Mouse (Mus musculus): Measurements from ENCODE around the gene Tmem14c. TPM values are rescaled to one million over a fixed set of nuclear protein-coding genes. Genes with fewer than 3 reads are reported as not detected.
A peak's percentile ranks its signal among the peaks of the same experiment; 100 is the strongest.
"Not testable (repeated sequence)": the region's sequence is repeated elsewhere in the genome, so short reads cannot be mapped to it uniquely, and the experiment has no call there.

Tmem14c gene
- 322 and 328 TPM in 2 replicates for polyA plus RNA-seq (2016; fragmentation: Nextera tagmentation; extraction: Ambion mirVana)

DNA sequence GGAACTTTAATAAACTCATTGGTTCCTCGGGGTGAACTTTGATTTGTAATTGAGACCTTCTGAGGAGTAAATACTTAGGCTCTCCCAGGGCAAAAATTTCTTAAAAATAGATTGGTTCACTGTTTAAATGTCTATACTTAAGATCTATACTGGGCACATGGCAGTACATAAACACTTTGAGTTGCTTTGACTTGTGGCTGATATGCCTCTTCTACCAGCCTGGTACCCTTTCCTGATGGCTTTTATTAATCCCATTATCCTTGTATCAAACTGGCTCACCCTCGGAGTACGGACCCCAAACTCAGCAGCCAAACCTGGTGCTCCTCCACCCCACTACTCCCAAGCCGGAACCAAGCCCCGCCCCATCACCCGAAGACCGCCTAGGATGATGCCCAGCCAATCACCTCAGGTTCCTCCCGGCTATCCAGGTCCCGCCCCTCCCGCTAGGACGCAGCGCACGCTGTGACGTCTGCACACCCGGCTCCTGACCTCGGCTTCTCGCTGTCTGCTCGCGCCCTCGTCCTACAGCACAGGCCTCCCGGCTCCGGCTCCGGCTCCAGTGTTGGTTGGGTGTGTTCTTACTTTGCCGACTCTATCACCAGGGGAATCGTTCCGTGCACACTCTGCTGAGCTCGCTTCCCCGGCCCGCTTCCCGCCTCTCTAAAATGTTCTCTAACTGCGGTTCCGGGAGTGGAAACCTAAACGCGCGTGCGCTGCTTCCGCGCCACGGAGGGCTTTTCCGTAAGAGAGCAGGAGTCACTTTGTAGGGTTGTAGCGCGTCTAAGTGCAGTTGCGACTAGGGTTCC, at the start of gene Tmem14c:
Gene Tmem14c (plus strand): TSS at position 464 of the 806 bp plus-strand sequence.
- Histone ChIP-seq H3K27me3 (ENCODE audit: insufficient read depth, poor library complexity, severe bottlenecking) (no peaks in the 10 kb centered on the region), H3K27ac (peak within 1 kb of the TSS; percentile 94), H3K4me3 (peak within 1 kb of the TSS; percentile 75), H3K36me3 (peaks cover 65% of the 10 kb centered on the region), H3K4me1 (peaks cover 34% of the 10 kb centered on the region), H3K9me3 (no peaks in the 10 kb centered on the region)
- peak; percentile 98 for DNase-seq (ENCODE audit: low spot score)
- WGBS: under 1% methylated on average over 43 of the region's 43 CpGs

DNA sequence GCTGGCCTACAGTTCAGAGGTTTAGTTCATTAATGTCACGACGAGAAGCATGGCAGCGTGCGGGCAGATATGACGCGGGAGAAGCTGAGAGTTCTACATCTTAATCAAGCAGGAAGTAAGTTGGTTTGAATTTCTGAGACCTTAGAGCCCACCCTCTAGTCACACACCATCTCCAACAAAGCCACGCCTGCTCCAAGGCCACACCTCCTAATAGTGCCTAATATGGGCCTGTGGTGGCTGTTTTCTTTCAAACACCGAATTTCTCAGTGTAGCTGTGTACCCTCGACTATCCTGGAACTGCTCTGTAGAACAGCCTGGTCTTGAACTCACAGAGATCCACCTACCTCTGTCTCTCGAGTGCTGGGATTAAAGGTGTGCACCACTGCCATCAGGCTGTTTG, 48.5 kb upstream of the Tmem14c start:
- Histone ChIP-seq H3K27me3 (ENCODE audit: insufficient read depth, poor library complexity, severe bottlenecking) (no peaks in the 10 kb centered on the region), H3K9me3 (no peaks in the 10 kb centered on the region), H3K36me3 (no peaks in the 10 kb centered on the region), H3K4me3 (no peak overlapping the region), H3K27ac (no peak overlapping the region), H3K4me1 (no peaks in the 10 kb centered on the region)
- DNase-seq (ENCODE audit: low spot score): no peak
- 89% methylated on average over 10 of the region's 10 CpGs for WGBS

DNA sequence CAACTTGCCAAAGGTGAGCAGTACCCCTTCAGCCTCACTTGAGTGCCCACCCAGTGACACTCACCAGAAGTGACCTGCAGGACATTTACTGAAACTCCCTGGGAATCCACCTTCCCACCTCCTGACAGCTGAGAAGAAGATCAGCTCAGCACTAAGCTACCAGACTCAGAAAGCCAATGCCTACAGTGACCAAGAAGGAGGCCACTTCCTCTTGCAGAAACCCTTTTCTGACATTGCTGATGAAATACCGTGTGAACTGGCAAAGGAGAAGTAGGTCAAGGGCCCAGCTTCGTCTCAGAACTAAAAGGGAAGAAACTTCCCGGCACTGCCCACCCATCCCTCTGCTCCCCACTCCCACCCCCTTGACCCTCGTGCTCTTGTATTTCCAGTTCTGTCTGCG, 47.5 kb upstream of the Tmem14c start:
- no peaks in the 10 kb centered on the region for H3K9me3 ChIP-seq
- no peaks in the 10 kb centered on the region for H3K36me3 ChIP-seq
- DNase-seq (ENCODE audit: low spot score): no peak
- no peak overlapping the region for H3K4me3 ChIP-seq
- no peaks in the 10 kb centered on the region for H3K4me1 ChIP-seq
- H3K27ac ChIP-seq: no peak overlapping the region
- WGBS: 68% methylated on average over 5 of the region's 5 CpGs
- H3K27me3 ChIP-seq (ENCODE audit: insufficient read depth, poor library complexity, severe bottlenecking): no peaks in the 10 kb centered on the region

DNA sequence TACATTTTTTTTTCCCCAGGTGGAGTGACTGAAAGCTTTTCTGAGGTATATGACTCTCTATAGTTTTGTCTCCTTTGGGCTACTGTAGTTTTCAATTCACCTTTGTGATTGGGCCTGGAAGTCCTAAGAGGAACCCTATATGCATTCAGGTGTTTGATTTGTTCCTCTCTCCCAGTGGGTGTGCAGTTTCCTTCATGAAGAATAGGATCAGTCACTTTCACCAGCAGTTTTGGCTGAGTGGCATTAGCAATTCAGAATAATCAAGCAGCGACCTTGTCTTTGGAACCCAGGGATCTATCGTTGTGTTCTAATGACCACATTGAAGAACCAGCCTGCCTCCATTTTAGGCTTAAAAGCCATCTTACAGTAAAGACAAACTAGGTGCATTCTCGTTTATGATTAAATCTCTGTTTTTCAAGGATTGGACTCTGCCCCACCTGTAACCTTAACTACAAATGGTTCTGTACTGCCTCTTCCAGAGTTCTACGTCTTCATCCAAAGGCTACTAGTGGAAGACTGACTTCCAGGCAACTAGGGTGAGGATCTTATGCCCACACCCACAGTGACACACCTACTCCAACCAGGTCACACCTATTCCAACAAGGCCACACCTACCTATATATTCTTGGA, 46.2 kb upstream of the Tmem14c start:
- H3K27me3 ChIP-seq (ENCODE audit: insufficient read depth, poor library complexity, severe bottlenecking): no peaks in the 10 kb centered on the region
- 89% methylated on average over 4 of the region's 4 CpGs for WGBS
- H3K4me1 ChIP-seq: no peaks in the 10 kb centered on the region
- no peaks in the 10 kb centered on the region for H3K9me3 ChIP-seq
- H3K4me3 ChIP-seq: no peak overlapping the region
- no peaks in the 10 kb centered on the region for H3K36me3 ChIP-seq
- H3K27ac ChIP-seq: no peak overlapping the region
- DNase-seq (ENCODE audit: low spot score): no peak

DNA sequence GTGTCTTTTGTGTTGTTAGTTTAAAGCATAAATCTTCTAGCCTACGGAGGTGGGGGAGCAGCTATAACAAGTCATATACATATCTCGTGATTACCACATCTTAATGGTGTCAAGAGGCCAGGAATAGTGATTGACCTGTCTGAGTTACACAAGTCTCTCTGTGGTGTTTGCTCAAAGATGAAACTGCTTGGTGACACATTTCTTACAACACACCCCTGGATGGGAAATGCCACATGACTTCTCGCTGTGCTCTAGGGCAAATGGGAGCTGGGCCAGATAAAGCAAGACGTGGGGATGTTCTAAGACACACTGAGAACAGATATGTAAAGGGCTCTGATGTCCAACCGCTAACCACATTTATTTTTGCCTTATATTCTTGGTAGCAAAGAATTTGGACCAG, 44.8 kb upstream of the Tmem14c start:
- Histone ChIP-seq H3K9me3 (no peaks in the 10 kb centered on the region), H3K4me1 (no peaks in the 10 kb centered on the region), H3K4me3 (no peak overlapping the region), H3K36me3 (no peaks in the 10 kb centered on the region), H3K27ac (no peak overlapping the region), H3K27me3 (ENCODE audit: insufficient read depth, poor library complexity, severe bottlenecking) (no peaks in the 10 kb centered on the region)
- no peak for DNase-seq (ENCODE audit: low spot score)
- 83% methylated on average over 5 of the region's 5 CpGs for WGBS

DNA sequence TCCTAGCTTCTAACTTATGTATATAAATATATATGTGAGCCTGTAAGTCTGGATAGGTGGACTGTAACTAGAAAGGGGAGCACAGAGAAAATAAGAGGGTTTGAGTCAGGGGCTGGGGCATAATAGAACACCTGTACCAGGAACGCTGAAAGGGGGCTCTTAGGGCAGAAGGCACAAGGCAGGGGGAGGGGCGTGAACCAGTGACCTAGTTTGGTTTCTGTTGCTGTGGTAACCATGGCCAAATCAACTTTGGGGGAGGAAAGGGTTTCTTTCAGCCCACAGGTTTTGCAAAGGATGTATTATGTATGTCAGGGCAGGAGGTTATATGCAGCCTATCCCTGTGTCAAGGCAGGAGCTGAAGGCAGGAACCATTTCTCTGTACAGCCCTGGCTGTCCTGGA, 44.3 kb upstream of the Tmem14c start:
- Histone ChIP-seq H3K27me3 (ENCODE audit: insufficient read depth, poor library complexity, severe bottlenecking) (no peaks in the 10 kb centered on the region), H3K4me1 (no peaks in the 10 kb centered on the region), H3K36me3 (no peaks in the 10 kb centered on the region), H3K4me3 (no peak overlapping the region), H3K9me3 (no peaks in the 10 kb centered on the region), H3K27ac (no peak overlapping the region)
- 86% methylated on average over 2 of the region's 2 CpGs for WGBS
- DNase-seq (ENCODE audit: low spot score): no peak

DNA sequence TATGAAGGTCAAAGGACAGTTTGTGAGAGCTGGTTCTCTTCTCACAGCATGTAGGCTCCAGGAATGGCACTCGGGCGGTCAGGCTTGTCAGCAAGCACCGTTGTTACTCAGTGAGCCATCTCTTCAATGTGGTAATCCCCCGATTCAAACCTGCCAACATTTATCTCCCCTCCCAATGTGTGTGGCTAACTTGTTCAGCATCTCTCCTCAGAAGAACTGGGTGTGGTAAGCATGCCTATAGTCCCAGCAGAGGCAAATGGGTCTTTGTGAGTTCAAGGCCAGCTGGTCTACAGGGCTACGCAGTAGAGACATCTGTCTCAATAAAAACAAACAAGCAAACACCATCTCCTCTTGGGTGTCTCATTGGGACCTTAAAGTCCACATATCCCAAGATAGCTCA, 43.1 kb upstream of the Tmem14c start:
- no peak for DNase-seq (ENCODE audit: low spot score)
- no peaks in the 10 kb centered on the region for H3K9me3 ChIP-seq
- no peak overlapping the region for H3K27ac ChIP-seq
- no peaks in the 10 kb centered on the region for H3K4me1 ChIP-seq
- H3K4me3 ChIP-seq: no peak overlapping the region
- H3K36me3 ChIP-seq: no peaks in the 10 kb centered on the region
- H3K27me3 ChIP-seq (ENCODE audit: insufficient read depth, poor library complexity, severe bottlenecking): no peaks in the 10 kb centered on the region
- WGBS: 83% methylated on average over 5 of the region's 5 CpGs

DNA sequence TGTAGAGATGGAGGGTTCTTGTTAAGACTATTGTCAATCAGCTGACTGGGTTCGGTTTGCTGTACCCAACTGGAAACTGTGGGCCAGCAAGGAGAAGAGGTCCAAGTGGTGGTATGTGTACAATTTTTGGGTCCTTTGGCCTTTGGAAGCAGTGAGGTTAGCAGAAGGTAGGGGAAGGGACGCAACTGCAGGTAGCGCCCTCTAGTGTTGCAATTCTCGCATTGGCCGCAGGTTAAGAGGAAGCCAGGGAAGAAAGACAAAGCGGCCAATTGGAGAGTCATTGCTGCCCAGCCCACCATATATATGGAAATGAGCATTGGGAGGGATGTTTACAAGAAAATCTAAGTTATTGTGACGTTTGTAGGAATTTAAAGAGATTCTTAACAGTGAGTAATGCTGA, 38.5 kb upstream of the Tmem14c start:
- Histone ChIP-seq H3K4me3 (no peak overlapping the region), H3K4me1 (no peaks in the 10 kb centered on the region), H3K36me3 (no peaks in the 10 kb centered on the region), H3K27me3 (ENCODE audit: insufficient read depth, poor library complexity, severe bottlenecking) (no peaks in the 10 kb centered on the region), H3K9me3 (no peaks in the 10 kb centered on the region), H3K27ac (no peak overlapping the region)
- WGBS: 21% methylated on average over 7 of the region's 7 CpGs
- peak; percentile 76 for DNase-seq (ENCODE audit: low spot score)

DNA sequence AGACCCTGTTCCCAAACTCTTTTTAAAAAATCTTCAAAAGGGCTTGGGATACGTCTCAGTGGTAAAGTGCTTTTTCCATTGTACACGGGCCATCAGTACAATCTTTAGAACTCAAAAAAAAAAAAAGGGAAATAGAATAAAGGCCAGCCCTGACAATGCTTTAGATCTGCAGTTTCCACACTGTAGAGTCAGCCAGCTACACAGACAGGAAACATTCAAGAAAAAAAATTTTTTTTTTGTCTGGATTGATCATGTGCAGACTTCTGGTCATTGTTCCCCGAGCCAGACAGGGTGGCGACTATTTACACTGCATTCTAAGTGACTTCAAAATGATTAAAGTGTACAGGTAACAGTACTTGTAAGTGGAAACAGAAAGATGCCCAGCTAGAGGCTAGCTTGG, 37.4 kb upstream of the Tmem14c start:
- Histone ChIP-seq H3K4me1 (no peaks in the 10 kb centered on the region), H3K4me3 (no peak overlapping the region), H3K36me3 (no peaks in the 10 kb centered on the region), H3K27ac (no peak overlapping the region), H3K9me3 (no peaks in the 10 kb centered on the region), H3K27me3 (ENCODE audit: insufficient read depth, poor library complexity, severe bottlenecking) (no peaks in the 10 kb centered on the region)
- 70% methylated on average over 4 of the region's 4 CpGs for WGBS
- no peak for DNase-seq (ENCODE audit: low spot score)

DNA sequence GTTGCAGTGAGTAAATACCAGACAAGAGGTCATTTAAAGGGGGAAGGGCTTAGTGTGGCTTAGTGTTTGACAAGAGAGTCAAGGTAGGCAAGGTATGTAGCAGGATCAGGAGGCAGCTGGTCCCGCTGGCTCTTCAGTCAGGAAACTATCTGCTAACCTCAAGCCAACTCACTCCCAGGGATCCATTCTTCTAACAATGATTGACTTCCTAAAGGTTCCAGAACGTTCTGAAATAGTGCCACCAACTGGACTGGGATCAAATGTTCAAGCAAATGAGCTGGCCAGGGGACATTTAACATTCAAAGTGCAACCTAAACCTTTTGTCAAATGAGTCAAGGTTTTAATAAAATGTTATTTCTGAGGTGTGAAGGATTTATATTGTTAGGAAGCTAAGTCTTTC, 36.8 kb upstream of the Tmem14c start:
- DNase-seq (ENCODE audit: low spot score): no peak
- Histone ChIP-seq H3K4me3 (no peak overlapping the region), H3K27ac (no peak overlapping the region), H3K4me1 (no peaks in the 10 kb centered on the region), H3K36me3 (no peaks in the 10 kb centered on the region), H3K27me3 (ENCODE audit: insufficient read depth, poor library complexity, severe bottlenecking) (no peaks in the 10 kb centered on the region), H3K9me3 (no peaks in the 10 kb centered on the region)
- WGBS: 52% methylated on average over 2 of the region's 2 CpGs

DNA sequence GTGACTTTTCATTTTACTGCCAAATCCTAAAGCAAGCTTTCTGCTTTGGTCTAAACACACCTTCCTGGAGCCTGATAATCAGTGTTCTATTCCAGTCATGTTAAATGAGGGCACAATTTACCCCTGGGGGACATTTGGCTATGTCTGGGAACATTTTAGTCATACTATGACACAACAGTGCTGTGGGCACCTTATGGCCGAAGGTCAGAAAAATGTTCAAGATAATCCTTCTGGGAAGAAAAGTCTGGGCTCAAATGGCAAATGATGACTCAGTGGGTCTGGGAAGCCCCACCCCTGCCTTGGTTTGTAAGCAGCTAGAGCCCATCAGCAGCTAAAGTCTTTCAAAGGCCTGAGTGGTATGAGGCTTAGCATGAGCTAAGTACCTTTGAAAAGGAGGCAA, 33.3 kb upstream of the Tmem14c start:
- H3K27me3 ChIP-seq (ENCODE audit: insufficient read depth, poor library complexity, severe bottlenecking): no peaks in the 10 kb centered on the region
- H3K4me1 ChIP-seq: no peaks in the 10 kb centered on the region
- no peaks in the 10 kb centered on the region for H3K9me3 ChIP-seq
- WGBS: 73% methylated on average over 1 of the region's 1 CpGs
- H3K4me3 ChIP-seq: no peak overlapping the region
- no peak overlapping the region for H3K27ac ChIP-seq
- no peaks in the 10 kb centered on the region for H3K36me3 ChIP-seq
- no peak for DNase-seq (ENCODE audit: low spot score)

DNA sequence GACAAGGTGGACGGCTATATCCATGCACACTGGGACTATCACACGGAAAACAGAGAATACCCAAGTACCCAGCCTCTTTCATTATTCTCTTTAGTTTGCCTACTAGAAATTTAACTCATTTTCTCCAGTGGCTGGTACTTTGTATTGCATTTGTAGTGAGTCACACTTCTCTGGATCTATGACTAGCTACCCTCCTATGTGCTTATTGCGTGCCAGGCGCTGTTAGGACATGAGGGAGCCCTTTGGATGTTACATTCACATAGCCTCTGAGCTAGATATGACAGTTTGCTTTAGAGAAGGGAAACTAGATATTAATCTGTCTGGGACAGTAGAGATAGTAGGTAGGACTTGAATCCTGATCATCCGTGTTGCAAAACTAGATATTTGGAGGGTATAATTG, 30.0 kb upstream of the Tmem14c start:
- H3K27ac ChIP-seq: no peak overlapping the region
- no peak overlapping the region for H3K4me3 ChIP-seq
- H3K9me3 ChIP-seq: no peaks in the 10 kb centered on the region
- H3K36me3 ChIP-seq: no peaks in the 10 kb centered on the region
- no peaks in the 10 kb centered on the region for H3K27me3 ChIP-seq (ENCODE audit: insufficient read depth, poor library complexity, severe bottlenecking)
- no peaks in the 10 kb centered on the region for H3K4me1 ChIP-seq
- 87% methylated on average over 5 of the region's 5 CpGs for WGBS
- no peak for DNase-seq (ENCODE audit: low spot score)

DNA sequence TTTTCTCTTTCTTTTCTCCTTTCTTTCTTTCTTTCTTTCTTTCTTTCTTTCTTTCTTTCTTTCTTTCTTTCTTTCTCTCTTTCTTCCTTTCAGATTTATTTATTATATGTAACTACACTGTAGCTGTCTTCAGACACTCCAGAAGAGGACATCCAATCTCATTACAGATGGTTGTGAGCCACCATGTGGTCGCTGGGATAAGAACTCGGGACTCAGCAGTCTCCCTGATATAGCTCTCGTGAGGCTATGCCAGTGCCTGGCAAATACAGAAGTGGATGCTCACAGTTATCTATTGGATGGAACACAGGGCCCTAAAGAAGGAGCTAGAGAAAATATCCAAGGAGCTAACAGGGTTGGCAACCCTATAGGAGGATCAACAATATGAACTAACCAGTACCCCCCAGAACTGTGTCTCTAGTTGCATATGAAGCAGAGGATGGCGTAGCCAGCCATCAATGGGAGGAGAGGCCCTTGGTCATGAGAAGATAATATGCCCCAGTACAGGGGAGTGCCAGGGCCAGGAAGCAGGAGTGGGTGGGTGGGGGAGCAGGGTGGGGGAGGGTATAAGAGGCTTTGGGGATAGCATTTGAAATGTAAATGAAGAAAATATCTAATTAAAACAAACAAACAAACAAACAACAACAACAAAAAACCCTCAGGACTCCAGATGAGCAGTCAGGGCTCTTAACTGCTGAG, 28.3 kb upstream of the Tmem14c start:
- WGBS: 54% methylated on average over 4 of the region's 4 CpGs
- not testable (repeated sequence) for H3K27ac ChIP-seq; H3K4me1 ChIP-seq; H3K9me3 ChIP-seq; H3K4me3 ChIP-seq; DNase-seq (ENCODE audit: low spot score); H3K27me3 ChIP-seq (ENCODE audit: insufficient read depth, poor library complexity, severe bottlenecking); H3K36me3 ChIP-seq
